Mouse (Mus musculus): Measurements from ENCODE around the gene Dusp2.

Gene Dusp2

GRCm38 (mm10) chr2:127328090-127328851 is 7.7 kb upstream of the Dusp2 start:
- Histone ChIP-seq H3K27me3 (ENCODE audit: insufficient read depth, low read length) (peaks cover 55% of the 10 kb centered on the region), H3K4me3 (replicated peaks; ENCODE audit: low read length) (no peak overlapping the region), H3K4me1 (replicated peaks; ENCODE audit: low read depth, low read length) (no peaks in the 10 kb centered on the region), H3K9me3 (ENCODE audit: low read length) (no peaks in the 10 kb centered on the region), H3K36me3 (ENCODE audit: insufficient read depth, low read length) (no peaks in the 10 kb centered on the region)
- no peak for TF ChIP-seq POU5F1 (IDR thresholded peaks at IDR 0.05; ENCODE audit: borderline replicate concordance, low read length)
- TF ChIP-seq NANOG (IDR thresholded peaks at IDR 0.05; ENCODE audit: borderline replicate concordance, low read length): no peak
- no peak for TF ChIP-seq CTCF (conservative IDR thresholded peaks at IDR 0.05; ENCODE audit: low read length)

- no peak overlapping the region for H3K4me3 ChIP-seq (replicated peaks; ENCODE audit: low read length)
- peaks cover 25% of the 10 kb centered on the region for H3K4me1 ChIP-seq (replicated peaks; ENCODE audit: low read depth, low read length)
- TF ChIP-seq NANOG (IDR thresholded peaks at IDR 0.05; ENCODE audit: borderline replicate concordance, low read length): no peak
- TF ChIP-seq CTCF (conservative IDR thresholded peaks at IDR 0.05; ENCODE audit: low read length): no peak
- no peak for TF ChIP-seq POU5F1 (IDR thresholded peaks at IDR 0.05; ENCODE audit: borderline replicate concordance, low read length)
- H3K27me3 ChIP-seq (ENCODE audit: insufficient read depth, low read length): peaks cover 92% of the 10 kb centered on the region
- H3K36me3 ChIP-seq (ENCODE audit: insufficient read depth, low read length): no peaks in the 10 kb centered on the region
- 0 out of 2 replicates have a peak, but pooled peaks cover 3% of the 10 kb centered on the region for H3K9me3 ChIP-seq (ENCODE audit: low read length)
These were observed 3.0 kb upstream of the Dusp2 start for GRCm38 (mm10) chr2:127332807-127333570.

GRCm38 (mm10) chr2:127333945-127334603 is 1.9 kb upstream of the Dusp2 start:
- TF ChIP-seq CTCF (conservative IDR thresholded peaks at IDR 0.05; ENCODE audit: low read length) (no peak), NANOG (IDR thresholded peaks at IDR 0.05; ENCODE audit: borderline replicate concordance, low read length) (no peak), POU5F1 (IDR thresholded peaks at IDR 0.05; ENCODE audit: borderline replicate concordance, low read length) (no peak)
- H3K4me1 ChIP-seq (replicated peaks; ENCODE audit: low read depth, low read length): peaks cover 28% of the 10 kb centered on the region
- H3K36me3 ChIP-seq (ENCODE audit: insufficient read depth, low read length): no peaks in the 10 kb centered on the region
- 0 out of 2 replicates have a peak, but pooled peaks cover 3% of the 10 kb centered on the region for H3K9me3 ChIP-seq (ENCODE audit: low read length)
- peaks cover 86% of the 10 kb centered on the region for H3K27me3 ChIP-seq (ENCODE audit: insufficient read depth, low read length)
- no peak overlapping the region for H3K4me3 ChIP-seq (replicated peaks; ENCODE audit: low read length)

- Histone ChIP-seq H3K9me3 (ENCODE audit: low read length) (0 out of 2 replicates have a peak, but pooled peaks cover 3% of the 10 kb centered on the region), H3K36me3 (ENCODE audit: insufficient read depth, low read length) (no peaks in the 10 kb centered on the region), H3K4me3 (replicated peaks; ENCODE audit: low read length) (0 out of 2 replicates have a peak overlapping the region, but pooled peaks have one; percentile 20), H3K27me3 (ENCODE audit: insufficient read depth, low read length) (peaks cover 82% of the 10 kb centered on the region), H3K4me1 (replicated peaks; ENCODE audit: low read depth, low read length) (peaks cover 28% of the 10 kb centered on the region)
- TF ChIP-seq CTCF (conservative IDR thresholded peaks at IDR 0.05; ENCODE audit: low read length): no peak
- no peak for TF ChIP-seq POU5F1 (IDR thresholded peaks at IDR 0.05; ENCODE audit: borderline replicate concordance, low read length)
- TF ChIP-seq NANOG (IDR thresholded peaks at IDR 0.05; ENCODE audit: borderline replicate concordance, low read length): no peak
These were observed 849 bp upstream of the Dusp2 start for GRCm38 (mm10) chr2:127335078-127335541.

GRCm38 (mm10) chr2:127336497-127336832 is 506 bp downstream of the Dusp2 start:
- Histone ChIP-seq H3K4me1 (replicated peaks; ENCODE audit: low read depth, low read length) (peaks cover 28% of the 10 kb centered on the region), H3K27me3 (ENCODE audit: insufficient read depth, low read length) (peaks cover 79% of the 10 kb centered on the region), H3K36me3 (ENCODE audit: insufficient read depth, low read length) (no peaks in the 10 kb centered on the region), H3K4me3 (replicated peaks; ENCODE audit: low read length) (peak overlapping the region; percentile 80), H3K9me3 (ENCODE audit: low read length) (0 out of 2 replicates have a peak, but pooled peaks cover 3% of the 10 kb centered on the region)
- TF ChIP-seq CTCF (conservative IDR thresholded peaks at IDR 0.05; ENCODE audit: low read length) (no peak), POU5F1 (IDR thresholded peaks at IDR 0.05; ENCODE audit: borderline replicate concordance, low read length) (no peak), NANOG (IDR thresholded peaks at IDR 0.05; ENCODE audit: borderline replicate concordance, low read length) (no peak)

- H3K9me3 ChIP-seq (ENCODE audit: low read length): 0 out of 2 replicates have a peak, but pooled peaks cover 3% of the 10 kb centered on the region
- peaks cover 28% of the 10 kb centered on the region for H3K4me1 ChIP-seq (replicated peaks; ENCODE audit: low read depth, low read length)
- H3K27me3 ChIP-seq (ENCODE audit: insufficient read depth, low read length): peaks cover 78% of the 10 kb centered on the region
- H3K36me3 ChIP-seq (ENCODE audit: insufficient read depth, low read length): no peaks in the 10 kb centered on the region
- H3K4me3 ChIP-seq (replicated peaks; ENCODE audit: low read length): peak overlapping the region; percentile 80
- no peak for TF ChIP-seq CTCF (conservative IDR thresholded peaks at IDR 0.05; ENCODE audit: low read length)
- no peak for TF ChIP-seq NANOG (IDR thresholded peaks at IDR 0.05; ENCODE audit: borderline replicate concordance, low read length)
- no peak for TF ChIP-seq POU5F1 (IDR thresholded peaks at IDR 0.05; ENCODE audit: borderline replicate concordance, low read length)
These were observed 926 bp downstream of the Dusp2 start for GRCm38 (mm10) chr2:127336885-127337284.

GRCm38 (mm10) chr2:127337531-127337930 is 1.6 kb downstream of the Dusp2 start:
- H3K4me1 ChIP-seq (replicated peaks; ENCODE audit: low read depth, low read length): peaks cover 28% of the 10 kb centered on the region
- H3K9me3 ChIP-seq (ENCODE audit: low read length): 0 out of 2 replicates have a peak, but pooled peaks cover 3% of the 10 kb centered on the region
- H3K27me3 ChIP-seq (ENCODE audit: insufficient read depth, low read length): peaks cover 77% of the 10 kb centered on the region
- no peak for TF ChIP-seq NANOG (IDR thresholded peaks at IDR 0.05; ENCODE audit: borderline replicate concordance, low read length)
- no peak for TF ChIP-seq CTCF (conservative IDR thresholded peaks at IDR 0.05; ENCODE audit: low read length)
- no peak for TF ChIP-seq POU5F1 (IDR thresholded peaks at IDR 0.05; ENCODE audit: borderline replicate concordance, low read length)
- H3K36me3 ChIP-seq (ENCODE audit: insufficient read depth, low read length): no peaks in the 10 kb centered on the region
- no peak overlapping the region for H3K4me3 ChIP-seq (replicated peaks; ENCODE audit: low read length)

GRCm38 (mm10) chr2:127338012-127338411 is 2.1 kb downstream of the Dusp2 start:
- 0 out of 2 replicates have a peak, but pooled peaks cover 3% of the 10 kb centered on the region for H3K9me3 ChIP-seq (ENCODE audit: low read length)
- peaks cover 72% of the 10 kb centered on the region for H3K27me3 ChIP-seq (ENCODE audit: insufficient read depth, low read length)
- TF ChIP-seq POU5F1 (IDR thresholded peaks at IDR 0.05; ENCODE audit: borderline replicate concordance, low read length): no peak
- no peak for TF ChIP-seq CTCF (conservative IDR thresholded peaks at IDR 0.05; ENCODE audit: low read length)
- no peak for TF ChIP-seq NANOG (IDR thresholded peaks at IDR 0.05; ENCODE audit: borderline replicate concordance, low read length)
- H3K36me3 ChIP-seq (ENCODE audit: insufficient read depth, low read length): no peaks in the 10 kb centered on the region
- H3K4me1 ChIP-seq (replicated peaks; ENCODE audit: low read depth, low read length): peaks cover 28% of the 10 kb centered on the region
- no peak overlapping the region for H3K4me3 ChIP-seq (replicated peaks; ENCODE audit: low read length)

All from E14TG2a.4 (cell line).